Mouse (Mus musculus) thymus, postnatal 36 days (tissue): ENCODE results near the gene Gm49403.
"Not testable (repeated sequence)": the region's sequence is repeated elsewhere in the genome, so short reads cannot be mapped to it uniquely, and the experiment has no call there.

Experiments
- DNase-seq, 2 experiments: peaks; one replicate each; pipeline ENCODE4 v3.0.0; 2022; ENCODE audit warnings: mixed read lengths in 2 of 2

The Gm49403 gene

DNA sequence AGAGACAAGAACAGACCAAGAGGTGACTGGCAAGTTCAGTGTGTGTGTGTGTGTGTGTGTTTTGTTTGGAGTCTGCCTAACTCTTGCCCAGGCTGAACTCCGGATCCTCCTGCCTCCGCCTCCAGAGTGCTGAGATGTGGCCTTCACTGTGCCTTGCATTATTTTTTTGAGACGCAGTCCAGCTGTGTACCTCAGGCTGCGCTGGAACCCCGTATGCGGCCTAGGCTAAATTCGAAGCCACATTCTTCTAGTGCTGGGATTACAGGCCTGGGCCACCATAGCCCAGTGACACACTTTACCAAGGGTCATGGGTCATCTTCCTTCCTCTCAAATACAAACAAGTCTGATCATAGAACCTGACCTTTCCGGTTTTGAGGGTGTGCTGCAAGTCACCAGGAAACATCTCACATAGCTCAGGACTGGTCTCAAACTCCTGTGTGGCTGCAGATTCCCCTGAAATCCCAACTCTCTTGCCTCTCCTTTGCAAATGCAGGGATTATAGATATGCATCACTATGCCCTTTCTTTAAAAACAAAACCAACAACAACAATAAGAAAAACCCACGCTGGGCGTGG is 11.4 kb upstream of the Gm49403 start:
- no peak for DNase-seq

DNA sequence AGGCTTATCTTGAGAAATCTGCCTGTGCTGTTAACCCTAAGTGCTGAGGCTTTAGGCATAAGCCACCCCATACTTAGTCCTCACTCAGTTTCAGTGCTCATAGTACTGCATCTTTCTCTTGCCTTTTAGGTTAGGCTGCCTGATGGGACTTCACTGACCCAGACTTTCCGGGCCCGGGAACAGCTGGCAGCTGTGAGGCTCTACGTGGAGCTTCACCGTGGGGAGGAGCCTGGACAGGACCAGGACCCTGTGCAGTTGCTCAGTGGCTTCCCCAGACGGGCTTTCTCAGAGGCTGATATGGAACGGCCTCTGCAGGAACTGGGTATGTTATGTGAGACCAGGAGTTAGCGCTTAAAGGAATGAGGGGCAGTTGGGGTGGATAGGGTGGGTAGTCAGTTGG is 8.7 kb upstream of the Gm49403 start:
- no peak for DNase-seq

DNA sequence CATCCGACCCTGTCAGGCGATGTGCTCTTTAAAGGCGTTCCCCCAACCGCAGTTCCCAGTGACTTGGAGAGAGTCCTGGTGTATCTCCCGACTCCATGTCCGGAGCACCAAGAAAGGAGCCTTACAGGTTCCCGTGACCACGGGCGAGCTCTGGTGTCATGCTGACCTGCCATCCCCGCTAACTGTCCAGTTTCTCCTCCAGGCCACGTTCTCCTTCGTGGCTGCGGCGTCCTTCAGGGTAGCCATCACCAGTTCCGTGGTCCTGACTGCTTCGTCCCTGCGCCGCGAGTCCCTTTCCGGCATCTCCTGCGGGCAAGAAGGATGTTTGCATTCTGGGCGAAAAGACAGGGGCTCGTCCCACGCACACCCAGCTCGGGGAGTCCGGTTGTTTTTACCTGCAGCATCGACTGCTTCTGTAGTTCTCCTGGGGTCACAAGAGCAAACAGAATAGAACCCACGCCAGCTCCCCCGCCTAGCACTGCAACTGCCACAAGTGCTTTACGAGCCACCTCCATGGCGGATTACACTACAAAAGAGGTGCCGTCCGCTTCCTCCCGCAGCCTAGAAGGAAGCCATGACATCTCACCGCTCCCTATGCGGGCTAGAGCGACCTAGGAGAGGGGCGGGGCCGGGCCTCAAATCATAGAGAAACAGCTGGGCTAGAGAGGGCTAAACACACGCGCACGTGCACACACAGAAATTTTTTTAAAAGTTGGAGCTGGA is 3.3 kb upstream of the Gm49403 start, which contains the start of gene Uqcc3:
Gene Uqcc3, minus strand, starts transcription at position 613 of the 723 bp plus-strand sequence.
- peak; percentile 89 to 93 for DNase-seq

DNA sequence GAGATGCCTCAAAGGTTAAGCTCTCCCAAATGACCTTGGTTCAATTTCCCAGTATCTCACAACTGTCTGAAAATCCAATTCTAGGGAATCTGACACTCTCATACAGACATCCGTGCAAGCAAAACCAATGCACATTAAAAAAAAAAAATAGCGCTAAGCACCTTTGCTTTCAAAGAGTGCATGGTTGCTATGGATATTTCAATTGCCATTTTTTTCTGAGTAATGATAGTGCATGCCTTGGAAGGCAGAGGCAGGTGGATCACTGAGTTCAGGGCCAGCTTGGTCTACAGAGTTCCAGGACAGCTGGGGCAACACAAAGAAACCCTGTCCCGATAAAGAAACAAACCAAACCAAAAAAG is 2.7 kb upstream of the Gm49403 start:
- no peak for DNase-seq

DNA sequence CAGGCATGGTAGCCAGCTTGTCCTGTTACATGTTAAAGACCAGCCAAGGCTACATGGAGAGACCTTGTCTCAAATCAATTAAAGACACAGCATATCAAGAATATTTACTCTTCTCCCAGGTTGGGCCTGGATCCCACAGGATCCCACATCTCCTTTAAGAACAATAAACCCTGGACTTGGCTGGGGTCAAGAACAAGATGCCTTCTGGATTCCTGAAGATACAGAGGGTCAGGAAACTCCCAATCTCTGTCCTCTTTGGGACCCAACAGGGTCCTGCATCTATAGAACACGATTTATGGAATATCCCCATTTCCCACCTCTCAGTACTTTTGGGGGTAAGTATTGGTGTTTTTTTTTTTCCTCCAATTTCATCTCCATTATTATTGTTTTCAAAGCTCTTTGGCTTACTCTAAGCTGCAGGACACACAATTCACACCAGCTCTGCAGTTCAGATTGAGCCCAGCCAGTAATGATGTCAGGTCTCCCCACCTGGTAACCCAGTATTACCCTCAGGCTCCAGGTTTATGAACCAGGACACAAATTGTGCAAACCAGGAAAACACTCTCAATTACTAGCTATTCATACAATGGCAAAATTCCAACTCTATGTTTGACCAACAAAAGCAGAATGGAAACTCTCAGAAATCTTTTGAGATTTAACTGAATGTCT is 3.3 kb downstream of the Gm49403 start:
- DNase-seq = no peak

DNA sequence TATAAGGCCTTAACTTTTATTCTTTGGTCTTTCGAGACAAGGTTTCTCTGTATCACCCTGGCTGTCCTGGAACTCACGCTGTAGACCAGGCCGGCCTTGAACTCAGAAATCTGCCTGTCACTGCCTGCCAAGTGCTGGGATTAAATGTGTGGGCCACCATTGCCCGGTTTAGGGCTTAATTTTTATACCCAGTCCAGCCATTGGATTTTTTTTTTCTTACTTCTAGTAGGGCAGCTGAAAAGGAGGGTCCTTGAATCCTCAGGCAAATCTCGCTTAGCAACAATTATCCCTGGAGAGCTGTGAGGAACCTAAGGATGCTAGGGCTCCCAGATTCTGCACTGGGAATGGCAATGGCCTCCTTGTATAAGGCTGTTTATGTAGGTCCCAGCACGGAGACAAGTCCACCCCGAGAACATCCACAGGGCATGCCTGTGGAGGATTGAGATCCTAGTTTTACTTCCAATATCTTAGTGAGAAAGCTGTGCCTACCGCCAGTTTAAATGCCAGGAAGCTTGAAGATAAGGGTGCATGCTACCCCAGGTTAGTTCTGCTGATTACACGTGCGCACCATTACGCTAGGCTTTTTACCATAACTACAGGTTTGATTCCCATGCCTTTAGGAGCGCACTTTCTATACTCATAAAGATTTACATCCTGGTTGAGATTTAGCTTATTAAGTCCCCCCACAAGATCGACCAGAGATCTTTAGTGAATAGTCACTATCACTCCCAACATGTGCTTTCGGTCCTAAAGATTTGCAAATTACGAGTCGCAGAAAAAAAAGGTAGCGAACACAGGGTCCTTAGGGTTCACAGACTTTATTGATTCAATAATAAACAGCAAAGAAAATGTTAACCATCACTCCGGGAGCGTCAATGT is 4.1 kb downstream of the Gm49403 start:
- no peak for DNase-seq

DNA sequence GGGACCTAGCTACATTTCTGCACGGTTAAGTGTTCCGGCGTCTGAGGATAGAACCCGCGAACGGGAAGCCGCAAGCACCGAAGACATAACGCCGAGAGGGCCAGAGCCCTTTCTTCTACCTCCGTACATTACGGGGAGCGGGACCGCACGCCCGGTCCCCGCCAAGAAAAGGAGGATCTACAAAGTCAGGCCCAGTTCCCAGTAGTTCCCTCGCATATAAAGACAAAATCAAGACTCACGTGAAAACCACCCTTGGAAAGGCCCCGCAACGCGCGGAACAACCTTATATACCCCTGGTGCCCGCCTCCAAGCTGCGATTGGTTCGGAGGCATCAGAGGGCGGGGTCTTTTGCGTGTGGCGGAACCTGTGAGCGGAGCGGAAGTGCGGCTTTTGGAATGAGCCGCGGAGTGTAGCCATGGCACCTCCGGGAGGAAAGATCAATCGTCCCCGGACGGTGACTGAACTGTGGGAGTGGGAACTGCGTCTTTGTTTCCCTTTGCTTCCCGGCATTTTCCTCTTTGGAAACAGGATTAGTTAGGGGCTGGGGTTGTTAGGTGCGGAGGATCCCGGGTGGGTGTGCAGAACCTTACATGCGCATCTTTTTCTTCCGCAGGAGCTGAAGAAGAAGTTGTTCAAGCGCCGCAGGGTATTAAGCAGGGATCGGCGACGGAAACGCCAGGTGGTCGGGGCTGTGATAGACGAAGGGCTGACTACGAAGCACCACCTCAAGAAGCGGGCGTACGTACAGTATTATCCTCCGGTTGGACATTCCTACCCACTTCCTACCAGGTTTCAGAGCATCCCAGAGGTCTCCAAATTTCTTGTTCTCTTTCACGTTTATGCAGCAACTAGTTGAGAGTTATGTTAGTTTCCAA is 5.0 kb downstream of the Gm49403 start, which contains the start of the genes 1810009A15Rik and Gm49416:
Gene 1810009A15Rik, plus strand, starts transcription at position 343 of the 875 bp plus-strand sequence.
Gene Gm49416, plus strand, starts transcription at position 416 of the 875 bp plus-strand sequence.
- DNase-seq = peak; percentile 94 to 95

DNA sequence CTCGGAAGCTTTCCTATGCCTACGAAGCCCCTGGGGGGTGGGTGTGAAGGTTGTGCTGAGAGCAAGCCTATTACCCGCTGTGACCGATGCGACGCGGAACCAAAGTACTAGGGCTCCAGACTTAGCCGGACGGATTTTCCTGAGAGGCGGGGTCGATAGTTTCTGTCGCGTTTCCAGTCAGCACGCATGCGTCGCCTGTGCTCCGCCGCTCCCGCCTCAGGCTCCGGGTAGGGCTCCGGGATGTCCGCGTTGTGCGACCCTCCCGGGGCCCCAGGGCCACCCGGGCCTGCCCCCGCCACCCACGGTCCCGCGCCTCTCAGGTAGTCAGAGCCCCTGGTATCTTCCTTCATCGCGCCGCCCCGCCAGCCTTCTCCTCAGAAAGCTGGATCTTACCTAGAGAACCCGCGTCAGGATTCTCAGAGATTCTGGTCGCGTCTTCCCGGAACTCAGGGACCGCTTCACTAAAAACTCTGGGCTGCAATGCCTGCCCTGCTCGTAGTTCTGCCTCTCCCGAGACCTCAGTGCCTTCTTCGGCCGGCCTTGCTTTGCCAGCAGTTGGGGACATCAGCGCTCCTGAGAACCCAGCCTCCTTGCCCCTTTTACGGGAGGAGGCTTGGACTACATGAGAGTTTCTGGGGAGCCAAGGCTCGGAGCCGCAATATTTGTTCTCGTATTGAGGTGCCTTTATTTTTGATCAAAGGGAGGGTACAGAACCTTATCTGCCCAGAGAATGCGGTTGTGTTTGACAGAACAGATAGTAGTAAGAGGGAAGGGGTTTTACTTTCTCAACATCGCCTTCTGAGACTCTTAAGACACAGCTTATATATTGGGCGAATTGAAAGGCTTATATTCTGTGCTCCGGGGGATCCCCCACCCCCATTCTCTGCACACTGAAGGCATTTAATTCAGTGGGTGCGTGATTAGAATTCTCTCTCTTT is 9.4 kb downstream of the Gm49403 start, which contains the start of gene Ints5:
Gene Ints5, plus strand, starts transcription at position 177 of the 938 bp plus-strand sequence.
- peak; percentile 84 for DNase-seq

DNA sequence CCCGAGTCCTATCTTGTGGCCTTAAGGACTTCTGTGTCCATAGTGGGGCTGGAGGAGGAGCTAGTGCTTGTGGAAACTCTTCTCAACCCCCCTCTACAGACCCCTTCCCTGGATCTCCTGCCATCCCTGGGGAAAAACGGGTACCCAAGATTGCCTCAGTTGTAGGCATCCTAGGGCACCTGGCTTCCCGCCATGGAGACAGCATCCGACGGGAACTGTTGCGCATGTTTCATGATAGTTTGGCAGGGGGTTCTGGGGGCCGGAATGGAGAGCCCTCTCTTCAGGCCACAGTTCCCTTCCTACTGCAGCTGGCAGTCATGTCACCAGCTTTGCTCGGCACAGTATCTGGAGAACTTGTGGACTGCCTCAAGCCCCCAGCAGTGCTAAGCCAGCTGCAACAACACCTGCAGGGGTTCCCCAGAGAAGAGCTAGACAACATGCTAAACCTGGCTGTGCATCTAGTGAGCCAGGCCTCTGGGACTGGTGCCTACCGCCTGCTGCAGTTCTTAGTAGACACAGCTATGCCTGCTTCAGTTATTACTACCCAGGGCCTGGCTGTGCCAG is 11.7 kb downstream of the Gm49403 start:
- no peak for DNase-seq

DNA sequence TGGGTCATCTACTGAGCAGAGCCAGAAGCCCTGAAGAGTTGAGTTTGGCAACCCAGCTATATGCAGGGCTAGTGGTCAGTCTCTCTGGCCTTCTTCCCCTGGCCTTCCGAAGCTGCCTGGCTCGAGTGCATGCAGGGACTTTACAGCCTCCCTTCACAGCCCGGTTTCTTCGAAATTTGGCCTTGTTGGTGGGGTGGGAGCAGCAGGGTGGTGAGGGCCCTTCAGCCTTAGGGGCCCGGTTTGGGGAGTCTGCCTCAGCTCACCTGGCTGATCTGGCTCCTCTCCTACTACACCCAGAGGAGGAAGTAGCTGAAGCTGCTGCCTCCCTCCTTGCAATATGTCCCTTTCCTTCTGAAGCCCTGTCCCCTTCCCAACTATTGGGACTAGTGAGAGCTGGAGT is 12.5 kb downstream of the Gm49403 start:
- not testable (repeated sequence) for DNase-seq

DNA sequence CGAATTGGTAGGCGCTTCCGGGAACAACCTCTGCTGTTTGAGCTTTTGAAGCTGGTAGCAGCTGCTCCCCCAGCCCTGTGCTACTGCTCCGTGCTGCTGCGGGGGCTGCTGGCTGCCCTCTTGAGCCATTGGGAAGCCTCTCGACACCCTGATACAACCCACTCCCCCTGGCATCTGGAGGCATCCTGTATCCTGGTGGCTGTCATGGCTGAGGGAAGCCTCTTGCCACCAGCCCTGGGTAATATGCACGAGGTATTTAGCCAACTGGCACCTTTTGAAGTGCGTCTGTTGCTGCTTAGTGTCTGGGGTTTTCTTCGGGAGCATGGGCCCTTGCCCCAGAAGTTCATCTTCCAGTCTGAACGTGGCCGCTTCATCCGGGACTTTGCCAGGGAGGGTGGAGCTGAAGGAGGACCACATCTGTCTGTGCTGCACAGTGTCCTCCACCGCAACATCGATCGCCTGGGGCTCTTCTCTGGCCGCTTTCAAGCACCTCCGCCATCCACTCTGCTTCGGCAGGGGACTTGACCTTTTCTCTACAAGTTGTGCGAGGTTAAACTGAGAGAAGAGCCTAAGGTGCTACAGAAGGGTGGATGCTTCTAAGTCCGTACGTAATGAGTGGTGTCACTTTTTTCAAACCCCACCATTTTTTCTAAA is 13.6 kb downstream of the Gm49403 start:
- peak in 1 of 2 experiments; percentile 38 for DNase-seq

DNA sequence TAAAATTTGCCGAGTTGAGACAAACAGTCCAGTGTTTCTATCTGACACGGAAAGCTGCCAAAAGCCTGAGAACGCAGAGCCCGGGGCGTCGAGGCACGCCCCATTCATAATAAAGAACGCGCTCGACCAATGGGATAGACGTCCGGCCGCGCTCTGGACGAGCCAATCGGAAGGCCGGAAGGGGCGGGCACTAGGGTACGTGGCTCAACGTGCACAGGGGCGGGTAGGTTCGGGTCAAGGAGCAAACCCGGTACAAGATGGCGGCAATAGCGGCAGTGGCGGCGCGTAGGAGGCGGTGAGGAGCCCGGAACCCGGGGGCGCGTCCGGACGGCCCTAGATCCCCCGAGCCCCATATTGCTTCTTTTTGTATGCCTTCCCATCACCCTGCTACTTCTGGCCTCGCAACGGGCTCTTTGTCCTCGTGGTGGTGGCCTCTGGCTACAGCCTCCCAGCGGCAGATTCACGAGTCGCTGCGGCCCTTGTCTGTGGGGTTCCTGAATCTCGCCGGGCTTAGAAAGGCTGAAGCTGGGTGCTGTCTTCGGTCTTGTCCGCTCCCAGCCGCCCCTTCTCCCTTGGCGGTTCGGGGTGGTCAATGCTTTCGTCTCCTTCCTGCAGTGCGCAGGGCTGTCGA is 14.2 kb downstream of the Gm49403 start, which contains the start of gene Ganab:
Gene Ganab, plus strand, starts transcription at position 207 of the 631 bp plus-strand sequence.
- peak; percentile 92 to 96 for DNase-seq

DNA sequence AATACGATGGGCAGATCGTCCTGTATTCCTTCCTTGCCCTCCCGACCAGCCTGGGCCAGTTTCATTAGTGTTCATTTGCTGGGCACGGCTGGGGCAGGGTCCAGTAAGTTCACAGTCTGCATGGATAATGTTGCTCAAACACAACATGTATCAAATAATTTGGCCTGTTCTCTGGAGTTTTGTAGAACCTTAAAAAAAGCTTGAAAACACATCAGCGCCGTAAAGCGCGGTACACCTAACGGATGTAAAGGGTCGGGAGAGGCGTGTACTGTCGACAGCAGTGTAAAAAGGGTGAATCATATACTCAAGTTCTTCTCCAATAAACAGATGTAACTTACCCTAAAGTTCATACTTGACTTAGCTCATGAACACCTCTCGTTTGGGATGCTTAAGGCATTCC is 14.8 kb downstream of the Gm49403 start:
- DNase-seq = no peak

DNA sequence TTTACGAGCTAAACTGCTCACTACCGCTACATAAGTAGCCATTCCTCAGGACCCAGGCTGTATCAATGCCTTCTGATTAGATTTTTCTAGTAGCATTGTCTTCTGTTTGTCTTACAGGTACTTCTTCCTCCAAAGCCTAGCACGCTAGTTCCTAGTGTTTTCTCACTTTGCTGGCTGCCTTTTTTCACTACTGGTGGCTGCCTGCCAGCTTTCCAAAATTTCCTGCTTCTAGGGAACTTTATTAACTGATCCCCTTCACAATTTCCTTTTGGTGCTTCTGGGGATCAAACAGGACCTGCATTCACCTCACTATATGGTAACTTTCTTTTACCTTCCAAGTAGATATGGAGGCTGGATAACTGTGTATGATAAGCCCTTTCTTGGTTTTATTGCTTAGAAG is 15.3 kb downstream of the Gm49403 start:
- DNase-seq = no peak

DNA sequence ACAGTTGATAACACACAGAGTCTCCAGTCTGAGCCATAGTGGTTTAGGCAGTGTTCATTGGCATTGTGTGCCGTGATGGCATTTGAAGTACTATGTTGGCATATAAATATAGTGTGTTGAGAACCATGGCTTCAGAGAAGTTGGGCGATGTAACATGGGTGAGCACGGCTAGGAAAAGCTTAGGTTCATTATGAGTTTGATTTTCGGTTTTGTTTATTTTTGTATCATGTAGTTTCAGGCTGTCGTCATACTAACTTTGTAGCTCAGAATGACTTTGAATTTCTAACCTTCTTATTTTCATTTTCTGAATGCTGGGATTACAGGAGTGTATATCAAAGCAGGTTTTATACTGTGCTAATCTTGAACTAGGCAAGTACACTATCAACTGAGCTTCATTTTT is 19.7 kb downstream of the Gm49403 start:
- DNase-seq = no peak

DNA sequence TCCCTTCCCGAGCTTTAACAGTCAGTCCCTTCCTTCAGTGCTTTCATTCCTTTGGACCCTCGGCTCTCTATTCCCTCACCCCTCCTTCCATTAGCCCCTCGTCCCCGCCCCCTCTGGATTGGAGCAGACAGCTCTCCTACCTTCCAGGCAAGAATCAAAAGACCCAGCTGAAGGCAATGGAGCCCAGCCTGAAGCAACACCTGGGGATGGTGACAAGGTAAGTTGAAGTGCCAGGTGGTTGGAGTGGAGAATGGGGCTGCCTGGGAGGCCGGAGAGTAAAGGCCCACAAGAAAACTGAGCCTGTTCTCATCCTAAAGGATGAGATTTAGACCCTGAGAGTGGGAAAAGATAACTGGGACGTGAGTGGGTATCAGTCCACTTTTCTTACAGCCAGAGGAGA is 24.8 kb downstream of the Gm49403 start:
- no peak for DNase-seq

DNA sequence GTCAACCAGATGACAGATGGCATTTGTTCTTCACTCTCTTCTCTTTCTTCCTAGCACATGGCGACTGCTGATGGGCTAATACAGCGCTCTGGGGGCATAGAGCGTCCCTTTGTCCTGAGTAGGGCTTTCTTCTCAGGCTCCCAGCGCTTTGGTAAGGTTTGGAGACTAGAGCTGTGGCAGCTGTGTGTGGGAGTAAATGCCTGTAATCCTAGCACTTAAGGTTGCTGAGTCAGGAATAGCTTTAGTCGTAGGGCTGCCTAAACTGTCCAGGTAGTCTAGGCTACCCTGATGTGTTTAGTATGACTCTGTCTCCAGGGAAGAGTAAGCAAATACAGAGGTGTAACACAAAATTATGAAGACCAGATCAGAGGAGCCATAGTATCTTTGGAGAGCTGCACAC is 28.1 kb downstream of the Gm49403 start:
- DNase-seq = no peak

DNA sequence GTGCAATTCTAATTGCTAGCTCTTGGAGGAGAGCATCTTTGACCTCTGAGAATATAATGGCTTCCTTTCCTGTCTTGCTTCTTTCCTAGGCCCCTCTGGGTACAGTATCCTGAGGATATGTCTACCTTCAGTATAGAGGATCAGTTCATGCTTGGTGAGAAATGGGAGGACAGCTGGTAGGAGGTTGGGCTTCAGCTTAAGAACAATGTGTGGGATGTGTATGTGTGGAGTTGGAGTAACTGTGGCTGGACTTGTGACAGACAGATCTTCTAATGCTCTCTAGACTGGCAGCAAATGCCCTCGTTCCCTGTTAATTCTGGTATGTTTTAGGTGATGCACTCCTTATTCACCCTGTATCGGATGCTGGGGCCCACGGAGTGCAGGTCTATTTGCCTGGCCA is 30.5 kb downstream of the Gm49403 start:
- no peak for DNase-seq

DNA sequence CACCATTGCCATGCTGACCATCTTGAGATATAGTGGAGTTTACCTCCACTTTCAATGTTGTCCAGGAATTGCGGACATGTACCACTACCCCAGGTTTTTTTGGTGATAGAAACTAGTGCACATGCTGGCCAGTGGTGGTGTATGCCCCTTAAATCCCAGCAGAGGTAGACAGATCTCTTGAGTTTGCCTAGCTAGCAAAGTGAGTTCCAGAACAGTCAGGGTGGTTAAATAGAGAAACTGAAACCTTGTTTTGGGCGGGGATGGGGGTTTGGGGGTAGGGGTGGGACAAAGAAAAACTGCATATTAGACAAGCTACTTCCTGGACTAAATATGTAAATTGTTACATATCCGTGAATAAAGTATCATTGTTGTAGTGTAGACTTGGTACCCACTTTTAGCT is 35.3 kb downstream of the Gm49403 start:
- no peak for DNase-seq
